Mouse (Mus musculus): ENCODE results near the gene Galnt7.

- TF ChIP-seq CTCF (IDR thresholded peaks at IDR 0.05; ENCODE audit: extremely low read depth, insufficient read depth, insufficient read length, insufficient replicate concordance) (no peak), POLR2A (IDR thresholded peaks at IDR 0.05; ENCODE audit: low read depth, low read length) (no peak)
Measured at GRCm38 (mm10) chr8:57588604-57589003, 64.2 kb downstream of the Galnt7 start.

Measured in spleen, adult 2 months (tissue).